Mouse (Mus musculus) effector memory CD4-positive, alpha-beta T cell, adult 7 months (primary cell): ENCODE results near the gene Tspear. TPM values are rescaled to one million over a fixed set of nuclear protein-coding genes. Genes with fewer than 3 reads are reported as not detected.

ENCODE experiments used
- polyA plus RNA-seq: library from polyadenylated mRNA; unstranded; fragments of 100-300 nt; shearing (Covaris generic); gene quantifications from one replicate; pipeline ENCODE4 v1.2.1, GENCODE M21; 2017

Tspear gene
- polyA plus RNA-seq, 1 experiment from 2014 or later: 0.37 TPM

DNA sequence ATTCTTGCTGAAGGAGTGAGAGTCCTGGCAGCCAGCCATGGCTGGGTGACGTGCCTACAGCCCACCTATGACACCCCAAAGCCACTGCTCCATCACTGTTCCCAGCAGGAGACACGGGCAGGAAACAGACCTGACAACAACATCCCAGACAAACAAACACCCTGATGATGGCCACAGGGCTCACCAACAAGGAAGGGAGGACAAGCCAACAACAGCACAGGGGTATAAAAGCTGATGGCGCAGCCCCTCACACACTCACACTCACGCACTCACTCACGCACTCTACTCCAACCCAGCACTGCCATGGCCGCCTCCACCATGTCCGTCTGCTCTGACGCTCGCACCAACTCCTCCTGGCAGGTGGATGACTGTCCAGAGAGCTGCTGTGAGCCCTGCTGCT, 166.2 kb downstream of the Tspear start, which contains the start of gene Gm10318:
Gene Gm10318 (plus strand): TSS at position 301 of the 400 bp plus-strand sequence.

DNA sequence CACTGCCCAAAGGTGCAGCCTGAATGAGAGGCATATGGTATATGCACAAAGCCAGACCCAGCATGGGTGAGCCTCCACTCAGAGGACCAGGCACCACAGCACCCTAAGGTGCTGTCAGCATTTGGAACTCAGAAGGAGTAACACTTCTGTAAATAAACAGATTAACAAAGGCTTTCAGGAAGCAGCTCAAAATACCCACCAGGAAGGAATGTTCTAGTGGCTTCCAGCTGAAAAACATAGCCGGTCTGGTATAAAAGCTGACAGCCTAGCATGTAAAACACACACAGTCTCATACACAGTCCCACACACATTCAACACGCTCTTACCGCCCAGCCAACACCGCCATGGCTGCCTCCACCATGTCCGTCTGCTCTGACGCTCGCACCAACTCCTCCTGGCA, 175.3 kb downstream of the Tspear start, which contains the start of gene Gm3285:
Gene Gm3285 (plus strand): TSS at position 301 of the 400 bp plus-strand sequence.

DNA sequence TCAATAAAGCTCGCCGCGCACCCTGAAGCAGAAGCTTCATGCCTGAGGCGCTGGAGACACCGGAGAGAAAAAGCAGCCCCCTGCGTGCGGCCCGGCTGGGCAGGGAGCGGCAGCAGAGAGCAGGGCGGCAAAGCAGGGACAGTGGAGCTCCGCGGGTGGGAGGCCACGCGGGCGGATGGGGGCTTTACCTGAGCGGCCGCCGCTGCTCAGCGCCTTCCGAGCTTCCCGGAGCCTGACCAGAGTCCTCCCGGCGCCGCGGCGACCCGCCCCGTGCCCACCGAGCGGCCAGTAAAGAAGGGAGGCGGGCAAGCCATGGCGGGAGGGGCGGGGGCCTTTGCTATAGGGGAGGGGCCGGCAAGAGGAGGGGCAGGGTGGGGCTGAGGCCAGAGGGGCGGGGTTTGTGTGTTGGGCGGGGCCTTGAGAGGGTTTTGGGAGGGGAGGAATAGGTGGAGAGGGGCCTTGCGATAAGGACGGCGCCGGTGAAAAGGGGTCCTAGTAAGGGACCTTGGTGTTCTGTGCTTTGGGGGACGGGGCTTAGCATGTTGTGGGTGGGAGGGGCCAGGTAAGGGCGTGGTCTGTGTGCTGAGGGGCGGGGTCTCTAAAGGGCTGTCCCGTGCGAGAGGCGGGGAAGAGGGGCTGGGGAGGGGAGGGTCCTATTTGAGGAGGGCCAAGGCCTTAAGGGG, 216.0 kb downstream of the Tspear start, which contains the start of gene Lrrc3:
Gene Lrrc3 (minus strand): TSS at position 326 of the 683 bp plus-strand sequence.

Other genes with a start within 250 kb of the Tspear start
- 27.1 TPM for gene Fam207a, start 170.8 kb upstream of the Tspear start, polyA plus RNA-seq
- gene Itgb2, start 156.3 kb upstream of the Tspear start, polyA plus RNA-seq: 617 TPM
- gene Pttg1ip, start 104.8 kb upstream of the Tspear start, polyA plus RNA-seq: 91.7 TPM
- gene Sumo3, start 80.5 kb upstream of the Tspear start, polyA plus RNA-seq: 96.7 TPM
- not detected for gene Gm49325, start 80.4 kb upstream of the Tspear start, polyA plus RNA-seq
- 65.3 TPM for gene Ube2g2, start 64.3 kb upstream of the Tspear start, polyA plus RNA-seq
- gene Gm19402, start 4.2 kb downstream of the Tspear start, polyA plus RNA-seq: not detected
- gene Gm9508, start 10.7 kb downstream of the Tspear start, polyA plus RNA-seq: not detected
- gene Gm10272, start 20.1 kb downstream of the Tspear start, polyA plus RNA-seq: not detected
- not detected for gene Gm10024, start 24.9 kb downstream of the Tspear start, polyA plus RNA-seq
- gene Gm10142, start 29.2 kb downstream of the Tspear start, polyA plus RNA-seq: not detected
- not detected for gene Krtap12-1, start 34.0 kb downstream of the Tspear start, polyA plus RNA-seq
- gene Gm10100, start 39.9 kb downstream of the Tspear start, polyA plus RNA-seq: not detected
- not detected for gene Gm18596, start 56.1 kb downstream of the Tspear start, polyA plus RNA-seq
- gene Gm9736, start 64.8 kb downstream of the Tspear start, polyA plus RNA-seq: not detected
- gene Gm3233, start 73.1 kb downstream of the Tspear start, polyA plus RNA-seq: not detected
- not detected for gene Gm3238, start 84.8 kb downstream of the Tspear start, polyA plus RNA-seq
- gene Gm7138, start 90.4 kb downstream of the Tspear start, polyA plus RNA-seq: not detected
- not detected for gene Gm3250, start 96.0 kb downstream of the Tspear start, polyA plus RNA-seq
- gene Gm7137, start 101.6 kb downstream of the Tspear start, polyA plus RNA-seq: not detected
- not detected for gene Gm9639, start 108.5 kb downstream of the Tspear start, polyA plus RNA-seq
- not detected for gene Gm19668, start 112.6 kb downstream of the Tspear start, polyA plus RNA-seq
- not detected for gene Gm9507, start 125.3 kb downstream of the Tspear start, polyA plus RNA-seq
- not detected for gene Gm2696, start 128.1 kb downstream of the Tspear start, polyA plus RNA-seq
- not detected for gene Krtap10-4, start 140.5 kb downstream of the Tspear start, polyA plus RNA-seq
- not detected for gene Krtap10-10, start 149.4 kb downstream of the Tspear start, polyA plus RNA-seq
- gene Gm36176, start 160.2 kb downstream of the Tspear start, polyA plus RNA-seq: not detected
- not detected for gene Gm10318, start 166.3 kb downstream of the Tspear start, polyA plus RNA-seq
- gene Gm3285, start 175.4 kb downstream of the Tspear start, polyA plus RNA-seq: not detected
- 0.32 TPM for gene Lrrc3, start 216.0 kb downstream of the Tspear start, polyA plus RNA-seq